Mouse (Mus musculus): ENCODE measurements around the gene Nova2. TPM values are rescaled to one million over a fixed set of nuclear protein-coding genes. Genes with fewer than 3 reads are reported as not detected.

Nova2 gene
- 0.12 TPM in 1 of 2 replicates, not detected in the other for polyA plus RNA-seq (2012; ENCODE audit: insufficient read depth, insufficient read length, missing spikeins)

DNA sequence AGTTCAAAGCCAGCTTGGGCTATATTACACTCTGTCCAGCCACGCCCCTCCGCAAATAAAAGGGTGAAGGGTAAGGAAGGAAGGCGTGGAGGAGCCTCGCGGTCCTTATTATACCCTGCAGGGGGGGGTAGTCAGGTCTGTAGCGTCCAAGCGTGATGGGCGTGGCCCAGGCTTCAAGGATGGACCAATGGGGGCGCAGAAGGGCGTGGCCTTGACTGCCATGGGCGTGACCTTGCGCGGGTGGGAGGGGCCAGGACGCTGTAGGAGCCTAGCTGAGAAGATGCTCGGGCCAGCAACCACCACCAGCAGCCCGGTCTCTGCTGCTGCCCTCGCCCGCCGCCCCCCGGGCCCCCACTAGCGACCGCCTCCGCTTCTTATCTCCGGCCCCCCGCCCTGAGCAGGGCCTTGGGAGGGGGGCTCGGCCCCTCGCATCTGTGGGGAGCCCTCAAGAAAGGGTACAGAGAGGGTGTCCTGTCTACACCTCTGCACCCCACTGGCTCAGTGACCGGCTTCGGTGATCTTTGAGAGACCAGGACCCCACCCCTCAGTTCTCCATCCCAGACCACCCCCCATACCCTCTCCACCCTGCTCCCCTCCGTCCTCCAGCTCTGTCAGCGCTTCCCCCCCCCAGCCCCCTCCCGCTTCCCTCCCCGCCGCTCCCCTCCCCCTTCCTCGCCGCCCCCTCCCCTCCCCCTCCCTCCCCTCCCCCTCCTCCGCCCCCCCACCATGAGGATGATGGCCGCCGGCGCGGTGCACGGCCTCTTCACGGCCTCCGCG, at the start of gene Nova2:
TSS of gene Nova2 (plus strand) at position 727 of the 777 bp plus-strand sequence.
- Histone ChIP-seq H3K27ac (ENCODE audit: insufficient read depth, low read depth, low read length) (no peak within 1 kb of the TSS), H3K4me1 (ENCODE audit: control insufficient read depth, insufficient read depth, low read length) (no peaks in the 10 kb centered on the region; the same call in 1 of the 2 replicates), H3K4me3 (ENCODE audit: insufficient read depth, low read length) (peak within 1 kb of the TSS; percentile 12; the same call in 1 of the 2 replicates)
- TF ChIP-seq POLR2A (IDR thresholded peaks at IDR 0.05; ENCODE audit: borderline replicate concordance, low read depth, low read length) (no peak), CTCF (IDR thresholded peaks at IDR 0.05; ENCODE audit: low read depth, low read length) (no peak)

DNA sequence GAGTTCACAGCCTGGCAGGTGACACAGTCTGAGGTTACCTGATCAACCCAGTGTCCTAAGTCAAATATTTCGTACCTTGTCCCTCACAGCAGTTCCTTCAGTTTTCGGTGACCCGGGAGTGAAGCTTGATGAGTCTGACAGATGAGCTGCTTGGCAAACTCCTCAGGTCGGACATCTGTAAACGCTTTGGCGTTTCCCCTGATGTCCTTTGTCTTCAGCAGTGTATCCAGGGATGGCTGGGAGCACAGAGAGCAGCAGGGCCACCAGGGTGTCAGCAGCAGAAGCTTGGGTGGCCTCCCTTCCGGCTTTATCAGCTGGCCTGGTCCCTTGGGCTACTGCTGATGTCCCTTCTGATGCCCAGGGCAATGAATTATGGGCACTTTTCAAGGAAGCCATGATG, 47.0 kb upstream of the Nova2 start:
- TF ChIP-seq POLR2A (IDR thresholded peaks at IDR 0.05; ENCODE audit: borderline replicate concordance, low read depth, low read length) (no peak), CTCF (IDR thresholded peaks at IDR 0.05; ENCODE audit: low read depth, low read length) (no peak)

DNA sequence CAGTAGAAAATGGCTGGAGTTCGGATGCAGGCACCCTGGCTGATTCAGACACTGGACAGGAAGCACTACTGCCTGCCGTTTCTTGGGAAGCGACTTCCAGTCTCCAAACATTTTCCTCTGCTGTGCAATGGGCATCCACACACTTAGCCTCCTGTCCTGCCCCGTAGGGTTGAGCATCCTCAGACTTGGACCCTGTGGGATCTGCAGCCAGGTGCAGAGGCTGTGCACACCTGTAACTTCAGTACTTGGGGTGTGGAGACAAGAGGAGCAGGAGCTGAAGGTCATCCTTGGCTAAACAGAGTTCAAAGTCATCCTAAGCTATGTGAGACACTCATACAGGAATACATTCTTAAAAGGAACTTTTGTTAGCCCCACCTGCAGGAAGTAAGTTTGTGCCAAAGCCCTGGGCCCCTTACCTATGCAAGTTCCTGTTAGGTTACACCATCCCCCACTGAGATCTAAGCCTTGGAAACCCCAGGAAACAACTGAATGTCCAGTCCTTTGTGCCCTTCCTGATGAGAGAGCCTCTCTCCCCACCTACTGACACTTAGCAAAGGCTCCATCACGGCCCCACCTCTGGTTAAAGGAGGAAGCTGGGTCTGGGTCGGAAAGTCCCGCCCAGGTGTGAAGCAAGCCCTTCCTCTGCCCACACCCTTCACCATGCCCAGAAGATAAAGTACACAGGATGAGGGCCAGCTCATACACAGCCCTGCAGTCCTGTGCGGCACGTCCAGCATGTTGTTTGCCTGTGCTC, 41.5 kb upstream of the Nova2 start:
- Histone ChIP-seq H3K4me1 (ENCODE audit: control insufficient read depth, insufficient read depth, low read length) (peaks cover 5% of the 10 kb centered on the region; the same call in 1 of the 2 replicates), H3K27ac (ENCODE audit: insufficient read depth, low read depth, low read length) (no peak overlapping the region), H3K4me3 (ENCODE audit: insufficient read depth, low read length) (no peak overlapping the region)
- TF ChIP-seq POLR2A (IDR thresholded peaks at IDR 0.05; ENCODE audit: borderline replicate concordance, low read depth, low read length), result no peak
- TF ChIP-seq CTCF (IDR thresholded peaks at IDR 0.05; ENCODE audit: low read depth, low read length), result no peak

More for the DNA sequence above, 47.0 kb upstream of the Nova2 start:
- Histone ChIP-seq H3K4me1 (ENCODE audit: control insufficient read depth, insufficient read depth, low read length) (peaks cover 5% of the 10 kb centered on the region; the same call in 1 of the 2 replicates), H3K27ac (ENCODE audit: insufficient read depth, low read depth, low read length) (no peak overlapping the region), H3K4me3 (ENCODE audit: insufficient read depth, low read length) (no peak overlapping the region)

DNA sequence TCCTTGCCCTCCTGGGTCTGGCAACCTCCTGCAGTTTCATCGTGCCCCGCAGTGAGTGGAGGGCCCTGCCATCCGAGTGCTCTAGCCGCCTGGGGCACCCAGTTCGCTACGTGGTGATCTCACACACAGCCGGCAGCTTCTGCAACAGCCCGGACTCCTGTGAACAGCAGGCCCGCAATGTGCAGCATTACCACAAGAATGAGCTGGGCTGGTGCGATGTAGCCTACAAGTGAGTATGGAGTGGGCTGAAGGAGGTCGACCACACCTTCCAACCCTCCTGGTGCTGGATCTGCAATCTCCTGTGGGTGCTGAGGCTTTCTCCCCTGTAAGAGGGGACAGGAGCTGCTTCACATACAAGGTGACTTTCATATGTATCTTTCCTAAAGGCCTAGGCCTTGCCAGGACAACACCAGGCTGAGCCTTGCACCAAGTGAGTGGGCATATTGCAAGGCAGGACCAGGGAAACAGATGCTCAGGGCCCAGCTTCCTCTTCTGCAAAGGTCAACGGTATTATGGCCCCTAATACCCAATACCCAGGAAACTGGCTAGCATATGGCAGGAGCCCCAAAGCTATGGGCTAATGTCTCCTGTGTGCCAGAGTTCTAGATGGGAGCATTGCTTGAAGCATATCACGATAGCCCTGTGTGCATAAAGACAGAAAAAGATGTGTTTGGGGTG, 40.8 kb upstream of the Nova2 start:
- TF ChIP-seq CTCF (IDR thresholded peaks at IDR 0.05; ENCODE audit: low read depth, low read length) (no peak), POLR2A (IDR thresholded peaks at IDR 0.05; ENCODE audit: borderline replicate concordance, low read depth, low read length) (no peak)
- Histone ChIP-seq H3K4me3 (ENCODE audit: insufficient read depth, low read length) (no peak overlapping the region), H3K4me1 (ENCODE audit: control insufficient read depth, insufficient read depth, low read length) (peaks cover 5% of the 10 kb centered on the region; the same call in 1 of the 2 replicates), H3K27ac (ENCODE audit: insufficient read depth, low read depth, low read length) (no peak overlapping the region)

DNA sequence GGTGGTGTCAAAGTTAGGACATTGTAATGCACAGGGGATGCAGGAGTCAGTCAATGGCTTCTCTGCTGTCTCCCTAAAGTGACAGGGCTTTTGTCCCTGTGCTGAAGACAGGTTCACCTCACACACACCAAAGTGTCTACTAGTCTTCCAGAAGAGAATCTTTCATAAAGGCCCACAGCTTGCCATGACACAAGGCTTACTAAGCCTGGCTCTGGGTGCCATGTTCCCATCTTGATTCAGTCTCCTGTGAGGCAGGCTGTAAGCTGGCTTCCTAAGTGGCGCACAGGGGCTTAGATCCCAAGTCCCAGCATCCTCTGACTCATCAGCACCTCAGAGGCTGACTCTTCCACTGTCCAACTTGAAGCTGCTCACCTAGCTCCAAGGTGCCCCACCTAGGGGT, 38.7 kb upstream of the Nova2 start:
- TF ChIP-seq POLR2A (IDR thresholded peaks at IDR 0.05; ENCODE audit: borderline replicate concordance, low read depth, low read length) (no peak), CTCF (IDR thresholded peaks at IDR 0.05; ENCODE audit: low read depth, low read length) (no peak)
- Histone ChIP-seq H3K4me1 (ENCODE audit: control insufficient read depth, insufficient read depth, low read length) (0 out of 2 replicates have a peak, but pooled peaks cover under 1% of the 10 kb centered on the region), H3K4me3 (ENCODE audit: insufficient read depth, low read length) (no peak overlapping the region), H3K27ac (ENCODE audit: insufficient read depth, low read depth, low read length) (no peak overlapping the region)

DNA sequence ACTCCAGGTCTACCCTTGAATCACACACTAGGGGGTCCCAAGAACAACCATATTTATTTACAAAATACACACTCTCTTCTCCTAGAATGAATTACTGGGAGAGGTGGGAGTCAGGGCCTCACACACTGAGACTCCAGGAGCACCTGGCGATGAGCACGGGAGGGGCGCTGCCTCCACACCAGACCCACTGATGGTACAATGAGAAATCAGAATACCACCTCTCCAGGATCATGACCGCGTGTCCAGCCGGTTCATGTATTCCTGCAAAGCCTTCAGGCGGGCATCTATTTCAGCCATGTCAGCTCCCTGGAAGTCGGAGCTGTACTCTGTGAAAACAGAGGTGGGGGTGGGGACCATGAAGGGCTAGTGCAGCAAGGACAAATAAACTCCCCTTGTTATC, 34.8 kb upstream of the Nova2 start:
- H3K4me1 ChIP-seq (ENCODE audit: control insufficient read depth, insufficient read depth, low read length), result no peaks in the 10 kb centered on the region
- no peak overlapping the region for H3K4me3 ChIP-seq (ENCODE audit: insufficient read depth, low read length)
- no peak for TF ChIP-seq CTCF (IDR thresholded peaks at IDR 0.05; ENCODE audit: low read depth, low read length)
- no peak for TF ChIP-seq POLR2A (IDR thresholded peaks at IDR 0.05; ENCODE audit: borderline replicate concordance, low read depth, low read length)
- no peak overlapping the region for H3K27ac ChIP-seq (ENCODE audit: insufficient read depth, low read depth, low read length)

DNA sequence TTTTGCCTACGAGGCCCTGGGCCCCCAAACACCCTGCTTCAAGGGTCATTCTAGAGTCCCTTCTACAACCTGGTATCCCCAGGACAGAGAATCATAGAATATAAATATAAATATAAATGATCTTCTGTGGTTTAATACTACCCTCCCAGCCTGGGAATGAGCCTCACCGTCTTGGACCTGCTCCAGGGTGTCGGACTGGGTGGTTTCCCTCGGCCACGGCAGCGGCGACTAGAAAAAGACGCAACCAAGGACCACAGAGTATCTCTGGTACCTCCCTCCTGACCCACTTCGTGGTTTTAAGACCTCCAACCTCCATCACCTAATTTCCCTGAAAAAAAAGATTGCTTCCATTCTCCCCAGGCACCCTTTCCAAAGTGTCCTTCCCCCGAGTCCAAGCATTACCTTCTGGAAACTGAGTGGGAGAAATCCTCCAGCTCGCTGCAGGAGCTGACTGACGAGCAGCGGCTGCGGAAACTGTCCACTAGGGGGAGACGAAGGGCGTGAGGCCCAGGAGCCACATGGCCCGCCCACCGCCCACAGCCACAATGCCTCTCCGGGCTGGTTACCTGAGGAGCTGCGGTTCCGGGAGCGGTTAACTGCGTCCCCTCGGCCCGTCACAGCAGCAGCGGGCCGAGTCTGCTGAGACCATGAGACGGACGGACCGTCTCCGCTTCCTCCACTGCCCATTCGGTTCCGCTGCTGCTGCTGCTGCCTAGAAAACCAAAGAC, 33.7 kb upstream of the Nova2 start:
- Histone ChIP-seq H3K4me1 (ENCODE audit: control insufficient read depth, insufficient read depth, low read length) (no peaks in the 10 kb centered on the region), H3K4me3 (ENCODE audit: insufficient read depth, low read length) (peak overlapping the region; percentile 30), H3K27ac (ENCODE audit: insufficient read depth, low read depth, low read length) (no peak overlapping the region)
- TF ChIP-seq CTCF (IDR thresholded peaks at IDR 0.05; ENCODE audit: low read depth, low read length) (peak; percentile 49), POLR2A (IDR thresholded peaks at IDR 0.05; ENCODE audit: borderline replicate concordance, low read depth, low read length) (no peak)

DNA sequence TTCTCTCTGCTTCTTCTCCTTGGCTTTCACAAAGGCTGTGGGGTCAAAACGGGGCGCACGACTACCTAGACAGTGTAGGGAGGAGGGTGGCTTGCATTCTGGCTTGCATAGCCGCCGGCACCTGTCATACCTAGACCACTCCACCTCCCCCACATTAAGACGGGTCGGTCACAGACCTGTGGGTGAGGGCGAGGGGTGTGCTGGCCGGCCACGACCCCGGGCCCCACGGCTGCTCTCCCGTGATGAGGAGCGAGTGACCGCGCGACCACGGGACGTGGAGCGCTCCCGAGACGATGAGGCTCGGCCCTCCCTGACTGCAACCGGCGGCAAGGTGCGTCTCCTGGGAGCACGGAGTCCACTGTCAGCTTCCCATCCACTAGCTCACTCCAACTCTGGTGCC, 32.7 kb upstream of the Nova2 start:
- TF ChIP-seq POLR2A (IDR thresholded peaks at IDR 0.05; ENCODE audit: borderline replicate concordance, low read depth, low read length) (no peak), CTCF (IDR thresholded peaks at IDR 0.05; ENCODE audit: low read depth, low read length) (no peak)

More for the DNA sequence above, 32.7 kb upstream of the Nova2 start:
- H3K4me3 ChIP-seq (ENCODE audit: insufficient read depth, low read length), result no peak overlapping the region
- H3K4me1 ChIP-seq (ENCODE audit: control insufficient read depth, insufficient read depth, low read length), result no peaks in the 10 kb centered on the region
- H3K27ac ChIP-seq (ENCODE audit: insufficient read depth, low read depth, low read length), result no peak overlapping the region

Measured in bone marrow macrophage, adult 2 months (primary cell).